Mouse (Mus musculus) CH12F3 (cell line): ENCODE measurements around the gene Olfr1112.
"Not testable (repeated sequence)": the region's sequence is repeated elsewhere in the genome, so short reads cannot be mapped to it uniquely, and the experiment has no call there.

Experiments used
- in situ Hi-C: fragments of 300-500 bp; cut with MboI; formaldehyde crosslinking; loops from 2 replicates; pipeline ENCODE4 v1.14.3; 2020; ENCODE audit warnings: low sequenced_read_pairs

Gene Olfr1112

DNA sequence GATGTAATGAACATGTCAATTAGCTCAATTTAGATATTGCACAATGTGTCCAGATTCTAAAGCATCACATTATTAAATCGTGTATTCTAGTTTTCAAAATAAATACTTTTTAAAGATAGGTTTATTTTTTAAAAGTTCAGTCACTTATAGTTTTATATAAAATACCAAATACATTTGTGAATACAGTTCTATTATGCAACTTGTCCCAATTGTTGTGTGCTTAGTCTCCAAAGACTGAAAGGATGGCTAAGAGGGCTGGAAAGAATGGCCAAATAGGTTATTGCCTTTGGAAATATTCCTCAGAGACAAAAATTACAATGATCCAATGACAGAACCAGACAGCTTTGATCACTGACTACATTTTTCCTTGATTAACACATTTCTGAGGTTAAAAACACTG, at the start of gene Olfr1112:
Gene Olfr1112 (plus strand): TSS at position 301 of the 400 bp plus-strand sequence.
- in situ Hi-C loops, result no loop called here

DNA sequence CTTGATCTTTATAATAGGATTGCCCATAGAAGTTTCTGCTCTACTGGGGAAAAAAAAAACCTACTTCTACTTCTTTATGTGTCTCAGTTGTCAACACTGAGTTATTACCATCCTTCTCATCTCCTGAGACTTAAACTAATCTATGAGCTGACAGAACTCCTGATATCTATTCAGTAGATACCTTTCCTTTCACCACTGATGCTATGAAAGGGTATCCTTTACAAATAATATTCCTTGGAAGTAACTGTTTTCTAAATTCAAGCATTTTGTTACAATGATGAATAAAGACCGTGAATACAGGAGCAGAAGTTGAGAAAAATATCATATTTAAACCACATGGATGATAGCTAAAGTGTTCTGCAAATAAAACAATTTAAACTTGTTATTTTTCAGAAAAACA, 47.4 kb upstream of the Olfr1112 start, which contains the start of gene Olfr1110:
Gene Olfr1110 (minus strand): TSS at position 101 of the 400 bp plus-strand sequence.
- in situ Hi-C loops, result no loop called here

DNA sequence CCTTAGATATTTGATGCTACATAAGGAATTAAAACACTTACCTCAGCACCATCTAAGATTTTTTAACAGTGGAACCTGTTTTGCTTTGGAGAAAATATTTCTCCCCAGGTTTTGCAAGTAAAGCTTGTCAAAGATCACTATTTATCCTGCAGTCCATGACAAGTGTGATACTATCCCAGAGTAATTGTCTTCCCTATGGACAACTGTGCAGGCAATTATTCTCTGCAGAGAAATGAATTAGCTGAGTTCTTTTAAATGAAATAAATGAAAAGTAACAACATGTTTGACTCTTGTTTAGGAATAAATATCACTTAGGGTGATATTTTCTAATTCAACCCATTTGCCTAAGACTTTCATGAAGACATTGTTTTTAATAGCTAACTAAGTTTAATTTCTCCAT, 35.1 kb upstream of the Olfr1112 start, which contains the start of gene Olfr1111:
Gene Olfr1111 (minus strand): TSS at position 101 of the 400 bp plus-strand sequence.
- in situ Hi-C loops, result no loop called here

DNA sequence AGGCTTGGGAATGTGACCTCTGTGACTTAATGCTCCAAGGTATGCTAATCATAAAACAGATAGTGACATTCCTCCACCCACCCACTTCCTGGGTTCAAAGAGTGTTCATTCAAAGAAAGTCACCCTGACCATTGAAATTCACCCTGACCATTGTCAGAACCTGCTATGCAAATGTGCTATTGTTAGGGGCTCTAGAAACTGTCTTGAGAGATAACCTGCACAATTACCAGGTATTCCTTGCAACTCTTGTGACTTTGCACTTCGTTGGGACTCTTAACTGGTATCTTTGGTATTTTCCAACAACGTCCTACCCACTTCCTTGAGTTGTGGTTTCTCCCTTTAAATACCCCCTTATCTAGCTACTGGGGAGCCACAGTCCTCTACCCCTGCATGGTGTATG, 19.9 kb upstream of the Olfr1112 start:
- in situ Hi-C loops, result not testable (repeated sequence)

DNA sequence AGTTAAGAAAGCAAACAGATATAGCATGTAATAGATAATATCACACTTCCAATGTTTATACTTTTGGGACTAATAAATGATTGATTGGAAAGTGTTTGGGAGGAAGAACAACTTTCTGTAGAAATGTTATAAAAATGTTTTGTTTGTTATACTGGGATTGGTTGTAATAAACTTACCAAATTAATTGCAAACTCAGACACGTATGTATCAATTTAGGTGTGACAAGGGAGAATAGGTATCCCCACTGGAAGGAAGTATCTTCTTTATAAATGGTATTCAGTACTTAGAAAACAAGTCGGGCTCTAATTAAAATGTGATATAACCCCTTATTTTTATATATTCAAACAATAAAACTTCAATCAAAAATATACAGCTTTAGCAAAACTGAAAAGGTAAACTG, 21.1 kb downstream of the Olfr1112 start, which contains the start of gene Olfr1113:
Gene Olfr1113 (plus strand): TSS at position 301 of the 400 bp plus-strand sequence.
- in situ Hi-C loops, result no loop called here
